Mouse (Mus musculus) lung, adult 18-20 months (tissue): ENCODE measurements at regions not wholly inside any gene's neighbourhood (a gene's known extent, or its start where the extent isn't known, plus 50 kb on each side); places are given as distances from the start of the nearest gene placed in this dataset.
A peak's percentile ranks its signal among the peaks of the same experiment; 100 is the strongest.

ENCODE experiments used
- DNase-seq, 2 experiments: peaks; one replicate each; pipeline ENCODE4 v3.0.0; 2022; ENCODE audit warnings: mixed read lengths in 2 of 2

DNA sequence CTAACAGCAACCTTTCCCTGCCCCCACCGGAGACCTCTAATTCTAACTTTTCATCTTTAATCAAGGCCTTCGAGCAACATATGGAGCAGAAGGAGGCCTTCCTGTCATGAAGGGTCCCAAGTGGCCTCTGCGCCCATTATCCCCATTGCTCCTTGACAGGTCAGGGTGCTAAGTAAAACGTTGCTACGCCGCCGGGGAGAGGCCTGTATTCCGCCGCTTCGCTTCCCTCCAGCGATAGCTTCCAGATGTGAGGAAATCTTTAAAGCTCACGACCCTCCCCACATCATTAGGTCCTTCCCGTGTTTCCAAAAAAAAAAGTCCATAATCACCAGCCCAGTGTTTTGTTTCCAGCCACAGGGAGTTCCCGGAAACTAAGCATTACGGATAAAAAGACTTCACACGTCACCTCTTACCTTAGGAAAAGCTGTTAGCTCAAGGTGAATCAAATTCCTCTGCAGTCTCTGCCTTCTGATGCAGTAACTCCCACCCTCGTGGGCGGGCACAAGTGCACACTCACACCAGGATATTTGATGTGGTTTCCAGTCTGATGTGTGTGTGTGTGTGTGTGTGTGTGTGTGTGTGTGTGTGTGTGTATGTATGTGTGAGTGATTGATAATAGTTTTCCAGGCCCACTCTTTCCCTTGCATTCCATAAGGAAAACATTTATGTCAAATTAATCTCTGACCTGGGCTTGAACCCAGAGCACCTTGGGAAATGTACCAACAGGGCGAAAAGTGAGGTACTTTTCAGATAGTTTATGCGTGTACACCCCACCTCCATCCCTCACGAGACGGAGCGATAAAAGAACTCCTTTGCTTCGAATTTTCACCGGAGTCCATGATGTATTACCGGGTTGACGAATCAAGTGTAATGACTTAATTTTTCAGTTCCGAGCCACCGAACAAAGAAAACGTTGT lies 107.5 kb downstream of the Gm45692 start:
- DNase-seq = no peak

DNA sequence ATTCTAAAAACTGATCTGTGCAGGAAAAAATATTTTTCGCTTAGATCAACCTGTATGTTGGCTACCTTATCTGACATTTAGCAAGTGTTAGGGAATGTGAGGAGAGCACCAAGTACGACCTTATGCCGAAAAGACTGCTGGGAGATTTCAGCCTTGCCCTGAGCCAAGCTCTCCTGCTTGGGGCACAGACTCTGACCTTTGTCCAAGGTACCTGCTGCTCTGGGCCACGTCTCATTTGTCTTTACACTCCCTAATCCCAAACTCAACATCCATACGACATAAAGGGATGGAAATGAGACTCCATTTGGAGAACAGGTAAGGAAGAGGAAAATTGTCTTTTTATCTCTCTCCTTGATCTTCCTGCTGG lies 108.2 kb downstream of the Gm45692 start:
- no peak for DNase-seq

- no peak for DNase-seq
These were observed 110.2 kb downstream of the Gm45692 start for GRCm38 (mm10) chr8:26229548-26229947.

GRCm38 (mm10) chr8:26239075-26239474 lies 119.7 kb downstream of the Gm45692 start:
- DNase-seq = no peak

- DNase-seq = no peak
These were observed 120.3 kb downstream of the Gm45692 start for GRCm38 (mm10) chr8:26239604-26240003.

DNA sequence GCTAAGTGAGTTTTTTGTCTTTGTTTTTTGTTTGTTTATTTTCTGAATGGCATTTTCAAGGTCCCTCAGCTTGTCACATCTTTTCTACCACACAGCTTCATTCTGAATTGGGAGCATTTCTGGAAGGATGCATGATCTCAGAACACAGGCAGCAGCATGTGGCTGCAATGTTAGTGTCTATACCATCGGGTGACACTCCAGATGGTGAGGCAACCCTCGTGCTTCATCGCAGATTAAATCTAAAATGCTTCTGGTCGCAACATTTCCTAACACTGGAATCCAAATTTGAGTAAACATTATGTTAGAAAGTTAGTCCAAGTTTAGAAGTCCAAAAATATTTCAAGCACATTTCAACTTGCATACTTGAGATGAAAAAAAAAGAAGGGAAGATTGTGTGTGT lies 124.4 kb downstream of the Gm45692 start:
- DNase-seq = no peak

- DNase-seq = no peak
These were observed 125.0 kb downstream of the Gm45692 start for GRCm38 (mm10) chr8:26244308-26244707.

GRCm38 (mm10) chr8:26255191-26255669 lies 135.9 kb downstream of the Gm45692 start:
- no peak for DNase-seq

DNA sequence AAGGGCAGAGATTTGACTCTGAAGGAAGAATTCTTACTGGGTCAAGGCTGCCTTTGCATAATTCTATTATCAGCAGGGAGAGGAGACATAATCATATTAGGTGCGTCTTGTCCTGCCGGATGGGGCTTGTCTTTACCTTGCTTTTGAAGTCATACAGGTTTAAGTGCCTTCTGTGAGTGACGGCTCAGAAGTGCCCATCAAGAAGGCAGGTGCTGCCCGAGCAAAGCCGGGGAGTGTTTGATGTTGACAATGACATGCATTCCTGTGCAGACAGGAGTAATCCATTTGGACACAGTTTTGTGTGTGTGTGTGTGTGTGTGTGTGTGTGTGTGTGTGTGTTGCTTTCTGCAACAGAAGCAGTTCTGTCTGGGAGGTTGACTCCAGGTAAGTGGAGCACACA lies 141.0 kb downstream of the Gm45692 start:
- DNase-seq = no peak

DNA sequence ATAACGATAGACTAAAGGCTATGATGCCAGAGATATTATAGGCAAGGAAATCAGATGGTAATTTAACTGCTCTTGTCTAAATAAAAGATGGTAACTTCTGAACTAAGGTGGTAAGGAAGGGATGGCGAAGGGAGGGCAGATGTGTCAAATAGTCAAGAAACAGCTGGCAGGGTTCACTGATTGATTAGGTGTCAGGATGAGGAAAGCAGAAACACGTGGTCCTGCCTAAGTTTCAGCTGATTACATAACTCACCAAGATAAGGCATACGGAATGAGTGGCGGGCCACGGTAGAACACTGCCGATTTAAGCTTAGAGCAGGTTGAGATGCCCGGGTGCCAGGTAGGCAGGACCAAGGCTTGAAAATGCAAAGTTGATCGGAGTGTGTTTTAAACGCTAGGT lies 143.2 kb downstream of the Gm45692 start:
- peak in 1 of 2 experiments; percentile 29 for DNase-seq

GRCm38 (mm10) chr8:26264869-26265321 lies 145.6 kb downstream of the Gm45692 start:
- DNase-seq = no peak

- no peak for DNase-seq
These were observed 146.0 kb downstream of the Gm45692 start for GRCm38 (mm10) chr8:26265366-26265765.

DNA sequence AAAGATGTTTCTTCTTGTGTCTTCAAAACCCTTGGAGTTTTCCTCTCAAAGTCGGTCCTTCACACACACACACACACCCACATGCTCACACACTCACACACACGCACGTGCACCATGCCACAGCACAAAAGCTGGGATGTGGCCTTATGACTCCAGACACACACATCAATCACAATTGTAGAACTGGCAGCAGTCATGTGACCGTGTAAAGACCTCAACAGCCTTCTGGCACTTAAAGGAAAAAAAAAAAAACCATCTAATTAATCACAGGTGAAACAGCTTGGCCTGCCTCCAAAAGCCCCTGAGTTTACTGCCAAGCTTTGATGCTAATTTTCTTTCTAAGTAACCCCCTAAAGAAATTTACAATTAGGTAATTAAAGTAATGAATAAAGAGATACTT lies 147.1 kb downstream of the Gm45692 start:
- no peak for DNase-seq

GRCm38 (mm10) chr8:26267569-26267968 lies 148.2 kb downstream of the Gm45692 start:
- no peak for DNase-seq

GRCm38 (mm10) chr8:26268751-26269415 lies 149.5 kb downstream of the Gm45692 start:
- peak in 1 of 2 experiments; percentile 29 for DNase-seq

DNA sequence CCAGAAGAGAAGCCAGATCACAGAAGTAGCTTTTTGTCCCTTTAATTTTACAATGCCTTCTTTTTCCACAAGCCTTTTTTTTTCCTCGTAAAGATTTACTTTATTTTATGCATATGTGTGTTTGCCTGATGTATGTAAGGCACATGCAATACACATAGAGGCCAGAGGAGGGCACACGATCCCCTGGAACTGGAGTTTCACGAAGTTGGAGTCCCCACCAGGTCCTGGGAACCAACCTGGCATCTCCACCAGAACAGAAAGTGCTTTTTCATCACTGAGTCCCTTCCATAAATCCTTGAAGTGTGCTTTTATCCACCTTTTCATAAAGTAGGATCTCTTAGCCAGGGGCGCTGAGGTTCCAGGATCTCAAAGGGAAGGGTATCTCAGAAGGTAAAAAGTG lies 152.8 kb downstream of the Gm45692 start:
- no peak for DNase-seq

- no peak for DNase-seq
These were observed 153.5 kb downstream of the Gm45692 start for GRCm38 (mm10) chr8:26272675-26273414.

- no peak for DNase-seq
These were observed 154.1 kb downstream of the Gm45692 start for GRCm38 (mm10) chr8:26273415-26273760.

- no peak for DNase-seq
These were observed 154.5 kb downstream of the Gm45692 start for GRCm38 (mm10) chr8:26273792-26274191.

DNA sequence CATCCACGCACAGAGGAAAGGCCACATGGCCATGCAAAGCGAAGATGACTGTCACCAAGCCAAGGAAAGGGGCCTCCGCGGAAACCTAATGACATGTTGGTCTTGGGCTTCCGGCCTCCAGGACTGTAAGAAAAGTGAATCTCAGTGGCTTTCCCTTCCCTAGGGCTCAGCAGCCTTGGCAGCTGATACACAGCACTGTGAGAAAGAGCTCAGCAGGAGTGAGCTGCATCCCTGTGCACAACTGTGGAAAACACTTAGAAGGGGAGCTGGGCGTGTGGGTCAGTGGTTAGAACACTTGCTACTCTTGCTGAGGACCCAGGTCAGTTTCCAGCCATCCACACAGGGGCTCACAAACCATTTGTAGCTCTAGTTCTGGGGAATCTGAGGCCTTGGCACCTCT lies 155.1 kb downstream of the Gm45692 start:
- DNase-seq = no peak

DNA sequence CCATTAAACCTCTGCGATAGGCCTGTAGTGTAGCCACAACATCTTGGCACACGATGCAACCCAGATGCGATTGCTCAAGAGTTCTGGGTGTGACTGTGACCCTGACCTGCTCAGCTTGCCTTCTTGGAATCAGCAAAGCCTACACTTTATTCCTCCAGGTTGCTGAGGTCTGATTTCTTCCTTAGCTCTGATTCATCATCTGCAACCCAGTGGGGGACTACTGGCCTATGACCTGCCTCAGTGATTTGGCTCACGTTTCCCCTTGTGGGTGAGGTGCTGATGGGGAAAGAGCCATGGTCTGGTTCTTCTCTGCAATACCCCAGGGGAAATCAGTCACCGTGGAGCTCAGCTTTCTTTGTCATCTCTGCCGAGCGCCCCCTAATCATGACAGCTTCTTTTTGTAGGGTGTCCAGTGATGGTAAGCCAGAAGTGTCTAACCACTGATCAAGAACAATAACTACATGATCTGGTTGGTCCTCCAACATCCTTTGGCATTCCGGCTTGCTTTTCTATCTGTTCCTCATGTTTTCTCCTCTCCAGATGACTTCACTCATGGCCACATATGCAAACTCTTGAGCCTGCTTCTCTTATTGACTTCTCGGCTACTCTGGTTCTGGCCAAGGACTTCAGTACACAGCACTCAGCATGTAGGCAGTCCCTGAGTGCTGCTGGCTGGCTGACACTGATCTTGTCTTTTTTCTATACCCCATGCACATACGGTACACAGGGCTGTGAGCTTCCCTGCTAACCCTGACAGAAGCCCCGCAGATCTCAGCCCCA lies 163.0 kb downstream of the Gm45692 start:
- peak; percentile 28 to 49 for DNase-seq

GRCm38 (mm10) chr8:26283957-26284356 lies 164.6 kb downstream of the Gm45692 start:
- no peak for DNase-seq

GRCm38 (mm10) chr8:26287665-26288064 lies 168.3 kb downstream of the Gm45692 start:
- no peak for DNase-seq
